Comparison of ENCODE assay signal across 19 mouse cellular contexts in the genomic region with DNA sequence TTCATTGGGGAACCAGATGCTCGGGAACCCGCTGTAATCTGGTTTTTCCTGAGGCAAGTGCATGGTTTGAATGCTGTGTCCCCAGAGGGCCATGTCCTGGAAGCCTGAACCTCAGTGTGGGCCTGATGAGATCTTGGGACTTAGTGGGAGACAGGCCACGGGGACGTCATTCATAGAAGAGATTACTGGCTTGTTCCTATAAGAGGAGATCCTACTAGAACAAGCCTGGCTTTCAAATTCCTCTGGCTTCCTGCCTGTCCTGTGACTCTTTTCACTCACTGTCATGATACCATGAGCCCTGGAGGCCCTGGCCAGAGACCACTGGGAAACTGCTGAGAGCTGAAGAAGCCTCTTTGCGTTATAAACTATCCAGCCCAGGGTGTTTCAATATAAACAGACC.
DNase-seq lines count a peak whose midpoint lies in the region; ATAC-seq and TF ChIP-seq lines count a peak whose summit lies in the region.
"Had no signal": no experiment of that assay in that cellular context is flagged by ENCODE, and none has a peak within 500 bp of the region (broad histone marks: within the 10 kb centered on the region; RNA-seq: fewer than 3 reads in every experiment).

No protein-coding gene starts in this region.

- 0 out of 2 replicates have a peak overlapping the region, but pooled peaks have one; percentile 51 for H3K4me3 ChIP-seq in E14TG2a.4 (replicated peaks; ENCODE audit: low read length)
- H3K4me3 ChIP-seq in heart, adult 2 months, result no peak overlapping the region
- no peak overlapping the region for H3K4me3 ChIP-seq in heart, postnatal 0 days (ENCODE audit: low read depth, low read length)
- H3K4me3 ChIP-seq in forebrain, embryonic 12.5 days (replicated peaks), result no peak overlapping the region
- H3K4me3 ChIP-seq: limb, embryonic 15.5 days; midbrain, embryonic 15.5 days; myocyte; stomach, embryonic 15.5 days had no signal

- peak; percentile 41; the same call in 1 of the 2 replicates for ATAC-seq in heart, postnatal 0 days (ENCODE audit: insufficient read depth, low read depth)
- no peak for ATAC-seq in forebrain, embryonic 12.5 days (ENCODE audit: low FRiP score)
- ATAC-seq: midbrain, embryonic 15.5 days; Patski had no signal

- no peak overlapping the region for H3K27ac ChIP-seq in heart, adult 2 months
- H3K27ac ChIP-seq in heart, postnatal 0 days (ENCODE audit: low read depth), result no peak overlapping the region
- H3K27ac ChIP-seq in forebrain, embryonic 12.5 days, result no peak overlapping the region
- H3K27ac ChIP-seq: kidney, postnatal 0 days; limb, embryonic 15.5 days; midbrain, embryonic 15.5 days; stomach, embryonic 15.5 days had no signal

- DNase-seq in gastrocnemius, postnatal 25 days, result peak; percentile 34
- DNase-seq in gastrocnemius, adult 8-10 months (ENCODE audit: low spot score in 2 of 2), result no peak
- DNase-seq in heart, adult 2 months, result peak; percentile 31 to 46
- peak; percentile 53 for DNase-seq in heart, postnatal 0 days (ENCODE audit: low spot score)
- no peak for DNase-seq in kidney, adult 9 months
- DNase-seq: adrenal gland, postnatal 14 days; B cell, adult 2 months; cerebellum, adult 9-11 months; kidney, adult 11 months; right cerebral cortex, postnatal 14 days; thymus, adult 18-20 months had no signal

- H3K27me3 ChIP-seq in E14TG2a.4 (ENCODE audit: insufficient read depth, low read length), result no peaks in the 10 kb centered on the region
- H3K27me3 ChIP-seq in heart, adult 2 months (ENCODE audit: control insufficient read depth, insufficient read depth, low read length), result no peaks in the 10 kb centered on the region
- 0 out of 2 replicates have a peak, but pooled peaks cover 4% of the 10 kb centered on the region for H3K27me3 ChIP-seq in heart, postnatal 0 days (ENCODE audit: control insufficient read depth, insufficient read depth, low read length)
- peaks cover 26% of the 10 kb centered on the region for H3K27me3 ChIP-seq in forebrain, embryonic 12.5 days
- H3K27me3 ChIP-seq: limb, embryonic 15.5 days; midbrain, embryonic 15.5 days; Patski; stomach, embryonic 15.5 days had no signal

- H3K4me2 ChIP-seq in heart, postnatal 0 days (ENCODE audit: low read depth, low read length), result no peak overlapping the region
- H3K4me2 ChIP-seq in forebrain, embryonic 12.5 days, result no peak overlapping the region
- H3K4me2 ChIP-seq: limb, embryonic 15.5 days; midbrain, embryonic 15.5 days; stomach, embryonic 15.5 days had no signal

- H3K9ac ChIP-seq in heart, adult 2 months (ENCODE audit: low read depth, low read length), result no peak overlapping the region
- H3K9ac ChIP-seq in heart, postnatal 0 days (replicated peaks; ENCODE audit: low read depth, low read length), result no peak overlapping the region
- no peak overlapping the region for H3K9ac ChIP-seq in forebrain, embryonic 12.5 days
- H3K9ac ChIP-seq: limb, embryonic 15.5 days; midbrain, embryonic 15.5 days; stomach, embryonic 15.5 days had no signal

- no peak for TF ChIP-seq POLR2A in heart, adult 2 months (IDR thresholded peaks at IDR 0.05; ENCODE audit: insufficient read depth, low read depth, low read length)

- H3K9me3 ChIP-seq in E14TG2a.4 (ENCODE audit: low read length), result peaks cover 4% of the 10 kb centered on the region
- H3K9me3 ChIP-seq in heart, postnatal 0 days (replicated peaks; ENCODE audit: control insufficient read depth, low read length), result no peaks in the 10 kb centered on the region
- H3K9me3 ChIP-seq in forebrain, embryonic 12.5 days, result no peaks in the 10 kb centered on the region
- H3K9me3 ChIP-seq: limb, embryonic 15.5 days; midbrain, embryonic 15.5 days; stomach, embryonic 15.5 days had no signal

- WGBS in heart, adult 2 months, result 53% methylated on average over 5 of the region's 5 CpGs
- 41% methylated on average over 5 of the region's 5 CpGs for WGBS in heart, postnatal 0 days
- WGBS in forebrain, embryonic 12.5 days, result 71% methylated on average over 5 of the region's 5 CpGs

- peaks cover 93% of the 10 kb centered on the region for H3K4me1 ChIP-seq in E14TG2a.4 (replicated peaks; ENCODE audit: low read depth, low read length)
- H3K4me1 ChIP-seq in heart, adult 2 months (ENCODE audit: control insufficient read depth, insufficient read depth, low read length), result no peaks in the 10 kb centered on the region
- peaks cover 8% of the 10 kb centered on the region; the same call in 1 of the 2 replicates for H3K4me1 ChIP-seq in heart, postnatal 0 days (ENCODE audit: control insufficient read depth, insufficient read depth)
- H3K4me1 ChIP-seq in forebrain, embryonic 12.5 days, result peaks cover 18% of the 10 kb centered on the region
- H3K4me1 ChIP-seq: stomach, embryonic 15.5 days had no signal

- no peaks in the 10 kb centered on the region for H3K79me2 ChIP-seq in heart, adult 2 months (replicated peaks; ENCODE audit: control insufficient read depth, insufficient read depth, low read length)

- intact Hi-C loops in heart, adult 2 months (cut with DNase I), result no loop called here

- no peak for TF ChIP-seq CTCF in E14TG2a.4 (conservative IDR thresholded peaks at IDR 0.05; ENCODE audit: low read length)
- no peak for TF ChIP-seq CTCF in heart, adult 2 months (IDR thresholded peaks at IDR 0.05)
- no peak for TF ChIP-seq CTCF in heart, postnatal 0 days (IDR thresholded peaks at IDR 0.05; ENCODE audit: low read depth)

- no peak for TF ChIP-seq EP300 in heart, adult 2 months (IDR thresholded peaks at IDR 0.05; ENCODE audit: insufficient read depth, low read depth, low read length)
- TF ChIP-seq EP300 in heart, postnatal 0 days (IDR thresholded peaks at IDR 0.05; ENCODE audit: low read depth), result no peak

- peaks cover 3% of the 10 kb centered on the region for H3K36me3 ChIP-seq in E14TG2a.4 (ENCODE audit: insufficient read depth, low read length)
- no peaks in the 10 kb centered on the region for H3K36me3 ChIP-seq in heart, adult 2 months (ENCODE audit: control insufficient read depth, insufficient read depth, low read length)
- no peaks in the 10 kb centered on the region for H3K36me3 ChIP-seq in heart, postnatal 0 days (replicated peaks; ENCODE audit: control insufficient read depth, insufficient read depth, low read length)
- no peaks in the 10 kb centered on the region for H3K36me3 ChIP-seq in forebrain, embryonic 12.5 days (replicated peaks)
- H3K36me3 ChIP-seq: limb, embryonic 15.5 days; midbrain, embryonic 15.5 days; stomach, embryonic 15.5 days had no signal

Comparison
In these comparisons a context has a peak if more than half of its experiments do, and no peak if none do; other contexts are left out.
1. DNase-seq: peak in gastrocnemius, postnatal 25 days (single experiment), heart, adult 2 months (2 of 2) and heart, postnatal 0 days (single experiment); none in gastrocnemius, adult 8-10 months (0 of 2) and kidney, adult 9 months (single experiment).